Mouse (Mus musculus): Measurements from ENCODE around the gene Evc. TPM values are rescaled to one million over a fixed set of nuclear protein-coding genes. Genes with fewer than 3 reads are reported as not detected.

Gene Evc
- polyA plus RNA-seq, 1 experiment: 10.1 TPM

GRCm38 (mm10) chr5:37356027-37356426 lies 19.3 kb upstream of the Evc start:
- Histone ChIP-seq H3K4me1 (ENCODE audit: control insufficient read depth, insufficient read depth, low read length) (no peaks in the 10 kb centered on the region), H3K27me3 (ENCODE audit: control insufficient read depth, insufficient read depth, low read length) (no peaks in the 10 kb centered on the region), H3K4me3 (replicated peaks; ENCODE audit: insufficient read depth, low read depth, low read length) (no peak overlapping the region), H3K27ac (ENCODE audit: insufficient read depth, low read length) (no peak overlapping the region)
- 79% methylated on average over 8 of the region's 8 CpGs for whole genome bisulfite sequencing
- TF ChIP-seq POLR2A (IDR thresholded peaks at IDR 0.05; ENCODE audit: borderline replicate concordance, insufficient read depth, low read length): no peak
- TF ChIP-seq CTCF (IDR thresholded peaks at IDR 0.05; ENCODE audit: borderline replicate concordance, insufficient read depth, low read depth, low read length): no peak
- no peak for DNase-seq

DNA sequence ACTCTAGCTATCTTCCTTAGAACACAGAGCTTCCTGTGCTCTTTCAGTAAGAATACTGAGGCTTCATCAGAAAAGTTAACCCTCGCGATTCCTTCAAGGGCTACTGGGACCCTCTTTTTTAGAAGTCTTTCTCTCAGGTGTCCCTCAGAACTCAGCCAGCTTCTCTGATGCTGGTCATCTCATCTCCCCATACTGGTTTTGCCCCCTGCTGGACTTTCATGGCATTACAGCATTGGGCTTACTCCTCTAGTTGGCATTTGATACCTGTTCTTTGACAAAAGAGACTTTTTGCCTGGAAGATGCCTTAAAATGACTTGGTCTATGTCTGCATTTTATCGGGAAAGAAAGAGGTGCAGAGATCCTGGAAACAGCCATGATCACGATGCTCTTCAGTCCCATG lies 17.7 kb upstream of the Evc start:
- DNase-seq: peak in 1 of 2 experiments; percentile 40
- TF ChIP-seq CTCF (IDR thresholded peaks at IDR 0.05; ENCODE audit: borderline replicate concordance, insufficient read depth, low read depth, low read length) (peak; percentile 35; the same call in 1 of the 2 replicates), POLR2A (IDR thresholded peaks at IDR 0.05; ENCODE audit: borderline replicate concordance, insufficient read depth, low read length) (no peak)
- Histone ChIP-seq H3K27me3 (ENCODE audit: control insufficient read depth, insufficient read depth, low read length) (no peaks in the 10 kb centered on the region), H3K4me3 (replicated peaks; ENCODE audit: insufficient read depth, low read depth, low read length) (no peak overlapping the region), H3K4me1 (ENCODE audit: control insufficient read depth, insufficient read depth, low read length) (no peaks in the 10 kb centered on the region), H3K27ac (ENCODE audit: insufficient read depth, low read length) (no peak overlapping the region)
- WGBS: 86% methylated on average over 4 of the region's 4 CpGs

DNA sequence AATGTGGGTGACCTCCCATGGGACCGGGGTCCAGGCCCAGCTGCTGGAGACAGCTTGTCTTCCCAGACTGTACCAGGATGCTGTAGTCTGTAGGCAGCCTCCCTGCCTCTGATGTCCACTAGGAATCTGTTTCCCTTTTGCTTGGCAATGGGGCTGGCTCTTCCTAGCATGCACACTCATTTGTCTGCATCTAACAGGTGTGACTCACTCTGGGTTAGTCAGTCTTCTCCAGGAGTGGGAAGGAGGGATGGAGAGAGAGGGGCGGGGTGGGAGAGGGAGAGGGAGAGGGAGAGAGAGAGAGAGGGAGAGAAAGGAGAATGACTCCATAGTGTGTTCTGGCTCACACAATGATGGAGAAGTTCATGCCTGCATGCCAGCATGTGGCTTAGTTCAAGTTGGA lies 15.1 kb upstream of the Evc start:
- TF ChIP-seq CTCF (IDR thresholded peaks at IDR 0.05; ENCODE audit: borderline replicate concordance, insufficient read depth, low read depth, low read length) (no peak), POLR2A (IDR thresholded peaks at IDR 0.05; ENCODE audit: borderline replicate concordance, insufficient read depth, low read length) (no peak)
- DNase-seq: no peak

GRCm38 (mm10) chr5:37343962-37344361 lies 7.3 kb upstream of the Evc start:
- H3K4me3 ChIP-seq (replicated peaks; ENCODE audit: insufficient read depth, low read depth, low read length): no peak overlapping the region
- no peaks in the 10 kb centered on the region for H3K4me1 ChIP-seq (ENCODE audit: control insufficient read depth, insufficient read depth, low read length)
- TF ChIP-seq POLR2A (IDR thresholded peaks at IDR 0.05; ENCODE audit: borderline replicate concordance, insufficient read depth, low read length) (no peak), CTCF (IDR thresholded peaks at IDR 0.05; ENCODE audit: borderline replicate concordance, insufficient read depth, low read depth, low read length) (no peak)
- no peaks in the 10 kb centered on the region for H3K27me3 ChIP-seq (ENCODE audit: control insufficient read depth, insufficient read depth, low read length)
- WGBS: 88% methylated on average over 2 of the region's 2 CpGs
- DNase-seq: no peak
- no peak overlapping the region for H3K27ac ChIP-seq (ENCODE audit: insufficient read depth, low read length)

More for the DNA sequence above, 15.1 kb upstream of the Evc start:
- Histone ChIP-seq H3K4me1 (ENCODE audit: control insufficient read depth, insufficient read depth, low read length) (no peaks in the 10 kb centered on the region), H3K4me3 (replicated peaks; ENCODE audit: insufficient read depth, low read depth, low read length) (no peak overlapping the region), H3K27me3 (ENCODE audit: control insufficient read depth, insufficient read depth, low read length) (no peaks in the 10 kb centered on the region), H3K27ac (ENCODE audit: insufficient read depth, low read length) (no peak overlapping the region)
- WGBS: 97% methylated on average over 2 of the region's 2 CpGs

GRCm38 (mm10) chr5:37338288-37338687 lies 1.6 kb upstream of the Evc start, which contains the start of gene Evc2:
TSS of gene Evc2 (plus strand) at chr5:37338499.
- DNase-seq: peak; percentile 14 to 24
- TF ChIP-seq POLR2A (IDR thresholded peaks at IDR 0.05; ENCODE audit: borderline replicate concordance, insufficient read depth, low read length): no peak
- TF ChIP-seq CTCF (IDR thresholded peaks at IDR 0.05; ENCODE audit: borderline replicate concordance, insufficient read depth, low read depth, low read length): no peak
- Histone ChIP-seq H3K4me3 (replicated peaks; ENCODE audit: insufficient read depth, low read depth, low read length) (no peak within 1 kb of the TSS), H3K4me1 (ENCODE audit: control insufficient read depth, insufficient read depth, low read length) (no peaks in the 10 kb centered on the region), H3K27ac (ENCODE audit: insufficient read depth, low read length) (no peak within 1 kb of the TSS), H3K27me3 (ENCODE audit: control insufficient read depth, insufficient read depth, low read length) (no peaks in the 10 kb centered on the region; the same call in 1 of the 2 replicates)
- WGBS: 2% methylated on average over 27 of the region's 27 CpGs

DNA sequence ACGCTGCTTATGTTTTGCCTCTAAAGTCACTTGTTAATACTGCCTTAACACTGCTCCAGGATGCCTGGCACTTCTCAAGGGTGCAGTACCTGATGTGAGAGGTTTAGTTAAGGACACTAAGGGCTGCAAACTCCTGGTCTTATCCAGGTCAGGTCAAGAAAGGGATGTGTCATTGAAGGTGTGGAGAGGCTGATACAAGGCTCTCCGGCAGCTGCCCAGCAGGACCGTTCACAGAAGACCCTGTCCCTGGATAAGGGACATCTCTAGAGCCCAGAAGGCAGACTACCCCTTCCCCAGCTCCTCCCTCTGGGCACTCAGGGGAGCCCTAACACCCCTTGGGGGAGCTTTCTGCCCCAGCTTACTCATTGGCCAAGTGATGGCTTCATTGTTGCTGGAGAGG lies 1.0 kb upstream of the Evc start:
- no peak for TF ChIP-seq CTCF (IDR thresholded peaks at IDR 0.05; ENCODE audit: borderline replicate concordance, insufficient read depth, low read depth, low read length)
- TF ChIP-seq POLR2A (IDR thresholded peaks at IDR 0.05; ENCODE audit: borderline replicate concordance, insufficient read depth, low read length): no peak
- Histone ChIP-seq H3K27me3 (ENCODE audit: control insufficient read depth, insufficient read depth, low read length) (no peaks in the 10 kb centered on the region; the same call in 1 of the 2 replicates), H3K27ac (ENCODE audit: insufficient read depth, low read length) (no peak overlapping the region), H3K4me3 (replicated peaks; ENCODE audit: insufficient read depth, low read depth, low read length) (no peak overlapping the region), H3K4me1 (ENCODE audit: control insufficient read depth, insufficient read depth, low read length) (no peaks in the 10 kb centered on the region)
- WGBS: 81% methylated on average over 3 of the region's 3 CpGs
- DNase-seq: no peak

GRCm38 (mm10) chr5:37335061-37335460 lies 1.6 kb downstream of the Evc start:
- TF ChIP-seq CTCF (IDR thresholded peaks at IDR 0.05; ENCODE audit: borderline replicate concordance, insufficient read depth, low read depth, low read length): no peak
- TF ChIP-seq POLR2A (IDR thresholded peaks at IDR 0.05; ENCODE audit: borderline replicate concordance, insufficient read depth, low read length): no peak
- no peaks in the 10 kb centered on the region for H3K4me1 ChIP-seq (ENCODE audit: control insufficient read depth, insufficient read depth, low read length)
- H3K4me3 ChIP-seq (replicated peaks; ENCODE audit: insufficient read depth, low read depth, low read length): no peak overlapping the region
- no peak overlapping the region for H3K27ac ChIP-seq (ENCODE audit: insufficient read depth, low read length)
- H3K27me3 ChIP-seq (ENCODE audit: control insufficient read depth, insufficient read depth, low read length): no peaks in the 10 kb centered on the region; the same call in 1 of the 2 replicates
- no peak for DNase-seq
- 54% methylated on average over 3 of the region's 3 CpGs for WGBS

DNA sequence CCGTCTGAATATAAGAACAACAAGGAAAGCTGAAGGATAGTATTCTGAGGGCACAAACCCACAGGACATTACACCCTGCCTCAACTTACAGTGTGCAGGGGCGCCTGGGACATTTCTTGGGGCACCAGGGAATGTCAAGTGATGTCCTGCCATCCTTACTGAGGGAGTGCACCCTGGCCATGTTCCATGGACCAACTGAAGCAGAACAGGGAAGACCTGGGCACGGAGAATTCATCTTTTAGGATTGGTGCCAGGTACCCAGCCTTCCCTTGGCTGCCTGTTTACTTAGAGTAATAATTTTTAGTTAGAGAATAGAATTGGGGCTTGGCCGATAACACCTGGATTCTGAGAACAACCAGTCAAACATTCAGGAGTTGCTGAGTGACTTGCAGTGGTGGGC lies 4.6 kb downstream of the Evc start:
- H3K27me3 ChIP-seq (ENCODE audit: control insufficient read depth, insufficient read depth, low read length): no peaks in the 10 kb centered on the region
- WGBS: 63% methylated on average over 4 of the region's 4 CpGs
- no peak for DNase-seq
- TF ChIP-seq POLR2A (IDR thresholded peaks at IDR 0.05; ENCODE audit: borderline replicate concordance, insufficient read depth, low read length): no peak
- no peak for TF ChIP-seq CTCF (IDR thresholded peaks at IDR 0.05; ENCODE audit: borderline replicate concordance, insufficient read depth, low read depth, low read length)
- no peak overlapping the region for H3K27ac ChIP-seq (ENCODE audit: insufficient read depth, low read length)
- no peaks in the 10 kb centered on the region for H3K4me1 ChIP-seq (ENCODE audit: control insufficient read depth, insufficient read depth, low read length)
- no peak overlapping the region for H3K4me3 ChIP-seq (replicated peaks; ENCODE audit: insufficient read depth, low read depth, low read length)
